Mouse (Mus musculus) c-Kit-positive CD71-positive TER-119-negative erythroid progenitor cells, embryonic 14.5 days (primary cell): ENCODE measurements around the gene Rps21.

Source experiments
- DNase-seq: peaks from one replicate; pipeline ENCODE4 v3.0.0-alpha.2; 2013; ENCODE audit warnings: low read depth

The Rps21 gene

DNA sequence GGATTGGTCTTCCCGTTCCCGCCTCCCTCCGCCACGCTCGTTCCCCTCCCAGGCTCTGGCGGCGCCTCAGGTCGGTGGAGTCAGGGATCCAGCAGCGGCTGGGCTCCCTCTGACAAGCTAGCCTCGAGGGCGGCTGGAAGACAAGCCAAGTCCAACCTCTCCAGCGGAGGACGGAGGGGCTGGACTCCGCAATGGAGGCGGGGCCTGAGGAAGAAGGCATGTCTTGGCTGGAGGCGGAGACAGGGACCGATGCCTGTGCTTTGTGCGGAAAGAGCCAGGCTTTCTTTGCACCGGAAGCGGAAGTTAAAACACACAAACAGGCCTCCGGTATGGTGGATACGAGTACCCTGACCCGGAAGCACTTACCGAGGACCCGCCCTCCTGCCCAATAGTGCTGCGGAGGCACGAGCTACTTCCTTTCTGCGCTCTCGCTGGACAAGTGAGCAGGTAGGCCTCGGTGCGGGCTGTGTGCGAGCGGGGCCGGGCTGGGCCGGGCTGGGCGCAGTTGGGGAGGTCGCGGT is at the start of gene Rps21:
TSS of gene Rps21 (plus strand) at position 377 of the 521 bp plus-strand sequence.
- peak; percentile 99 for DNase-seq

DNA sequence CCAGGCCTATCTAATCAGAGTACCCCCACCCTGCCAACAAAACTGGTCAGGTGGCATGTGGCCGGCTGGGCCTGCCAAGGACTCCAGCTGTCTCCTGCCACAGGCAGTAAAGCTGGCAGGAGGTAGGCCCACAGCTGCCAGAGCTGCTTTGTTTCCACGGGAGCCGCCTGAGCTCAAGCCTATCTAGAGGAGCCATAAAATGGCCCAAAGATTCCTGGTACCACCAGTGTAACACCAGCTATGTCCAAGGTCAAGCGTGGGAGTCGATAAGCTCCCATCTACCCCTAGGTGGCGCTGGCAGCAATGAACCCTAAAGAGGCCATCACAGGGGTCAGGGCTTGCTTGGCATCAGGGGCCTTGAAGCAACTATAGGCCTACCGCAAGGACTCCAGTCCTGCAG is 49.3 kb upstream of the Rps21 start:
- DNase-seq, result peak; percentile 22

DNA sequence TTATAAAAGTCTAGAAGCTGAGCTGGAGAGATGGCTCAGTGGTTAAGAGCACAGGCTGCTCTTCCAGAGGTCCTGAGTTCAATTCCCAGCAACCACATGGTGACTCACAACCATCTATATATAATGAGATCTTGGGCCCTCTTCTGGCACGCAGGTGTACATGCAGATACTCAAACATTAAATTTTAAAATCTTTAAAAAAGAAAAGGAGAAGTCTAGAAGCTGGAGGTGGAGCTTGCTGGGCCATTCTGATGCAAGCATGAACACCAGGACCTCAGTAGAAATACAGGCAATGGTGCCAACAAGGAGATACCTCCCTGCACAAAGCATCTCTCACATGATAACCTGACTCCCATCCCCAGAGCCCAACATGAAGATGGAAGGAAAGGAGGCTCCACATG is 48.2 kb upstream of the Rps21 start:
- no peak for DNase-seq

DNA sequence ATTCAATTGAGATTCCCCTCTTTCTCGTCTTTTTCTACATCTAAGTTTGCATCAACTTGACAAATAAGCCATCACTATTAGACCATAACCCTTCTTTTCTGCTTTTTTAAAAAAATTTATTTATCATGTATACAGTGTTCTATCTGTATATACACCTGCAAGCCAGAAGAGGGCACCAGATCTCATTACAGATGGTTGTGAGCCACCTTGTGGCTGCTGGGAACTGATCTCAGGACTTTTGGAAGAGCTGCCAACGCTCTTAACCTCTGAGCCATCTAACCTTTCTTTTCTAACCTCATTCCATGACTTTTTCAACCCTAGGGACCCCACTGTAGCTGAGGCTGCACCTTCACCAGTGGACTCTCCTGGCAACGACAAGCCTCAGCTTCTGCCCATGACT is 44.9 kb upstream of the Rps21 start:
- DNase-seq, result no peak

GRCm38 (mm10) chr2:180214352-180214978 is 42.7 kb upstream of the Rps21 start:
- no peak for DNase-seq

- DNase-seq, result no peak
Observed at GRCm38 (mm10) chr2:180215011-180215461, 42.1 kb upstream of the Rps21 start.

- DNase-seq, result no peak
Observed at GRCm38 (mm10) chr2:180215951-180216350, 41.2 kb upstream of the Rps21 start.

DNA sequence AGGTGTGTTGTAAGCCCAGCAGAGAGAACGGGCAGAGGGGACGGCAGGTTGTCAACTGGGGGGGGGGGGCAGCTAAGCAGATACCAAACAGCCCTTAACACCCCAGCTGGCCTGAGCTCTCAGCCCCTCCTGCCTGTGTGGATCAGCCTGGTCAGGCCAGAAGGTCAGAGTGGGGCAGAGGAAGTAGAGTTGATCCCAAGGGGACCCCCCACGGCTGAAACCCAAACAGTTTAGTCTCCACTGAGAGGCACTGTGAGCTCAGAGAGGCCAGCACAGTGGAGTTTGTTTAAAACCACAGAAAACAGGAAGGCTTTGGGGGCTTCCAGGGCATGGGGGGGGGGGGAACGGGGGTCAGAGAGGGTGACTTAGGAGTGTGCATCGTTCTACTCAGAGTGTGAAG is 40.3 kb upstream of the Rps21 start:
- no peak for DNase-seq

GRCm38 (mm10) chr2:180217587-180217986 is 39.6 kb upstream of the Rps21 start:
- DNase-seq, result no peak

- DNase-seq, result no peak
Observed at GRCm38 (mm10) chr2:180218241-180218640, 38.9 kb upstream of the Rps21 start.

- DNase-seq, result no peak
Observed at GRCm38 (mm10) chr2:180218677-180219076, 38.5 kb upstream of the Rps21 start.

DNA sequence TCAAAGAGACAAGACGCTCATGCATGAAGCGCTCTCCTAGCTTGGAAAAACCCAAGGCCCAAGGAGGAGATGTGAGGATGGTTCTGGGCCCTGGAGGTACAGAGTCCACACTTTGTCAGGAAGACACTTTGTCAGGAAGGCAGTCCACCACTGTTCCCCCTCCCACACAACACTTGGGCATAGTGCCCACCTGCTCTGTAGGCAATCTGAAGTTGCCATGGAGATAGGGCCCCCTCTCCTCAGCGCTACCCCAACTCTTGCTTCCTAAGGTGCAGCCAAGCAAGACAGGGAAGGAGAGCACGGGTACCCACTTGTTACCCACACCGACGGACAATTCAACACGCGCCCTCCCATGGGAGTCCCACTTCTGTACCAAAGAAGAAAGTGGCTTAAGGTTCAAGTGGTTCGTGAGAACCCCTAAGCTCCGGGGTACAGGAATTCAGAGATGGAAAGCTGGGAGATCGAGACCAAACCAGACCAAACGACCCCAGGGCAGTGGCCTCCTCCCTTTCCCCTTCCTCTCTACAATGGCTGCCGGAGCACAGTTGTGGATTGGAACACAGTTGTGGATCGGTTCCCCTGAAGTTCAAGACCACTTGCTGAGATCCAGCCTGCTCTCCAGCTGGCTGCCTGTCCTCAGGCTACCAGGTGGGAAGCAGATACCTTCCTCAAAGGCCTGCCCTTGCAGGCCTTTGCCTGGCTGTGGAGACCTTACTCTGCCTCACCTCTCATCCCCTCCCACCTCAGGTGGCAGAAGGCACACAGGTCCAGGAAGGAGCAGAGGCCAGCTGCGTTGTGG is 37.8 kb upstream of the Rps21 start:
- no peak for DNase-seq

GRCm38 (mm10) chr2:180220165-180220564 is 37.0 kb upstream of the Rps21 start:
- DNase-seq, result no peak

GRCm38 (mm10) chr2:180221051-180221450 is 36.1 kb upstream of the Rps21 start:
- no peak for DNase-seq

GRCm38 (mm10) chr2:180222250-180222649 is 34.9 kb upstream of the Rps21 start:
- no peak for DNase-seq

- DNase-seq, result no peak
Observed at GRCm38 (mm10) chr2:180224647-180225043, 32.5 kb upstream of the Rps21 start.

GRCm38 (mm10) chr2:180225044-180225761 is 32.0 kb upstream of the Rps21 start:
- DNase-seq, result no peak

DNA sequence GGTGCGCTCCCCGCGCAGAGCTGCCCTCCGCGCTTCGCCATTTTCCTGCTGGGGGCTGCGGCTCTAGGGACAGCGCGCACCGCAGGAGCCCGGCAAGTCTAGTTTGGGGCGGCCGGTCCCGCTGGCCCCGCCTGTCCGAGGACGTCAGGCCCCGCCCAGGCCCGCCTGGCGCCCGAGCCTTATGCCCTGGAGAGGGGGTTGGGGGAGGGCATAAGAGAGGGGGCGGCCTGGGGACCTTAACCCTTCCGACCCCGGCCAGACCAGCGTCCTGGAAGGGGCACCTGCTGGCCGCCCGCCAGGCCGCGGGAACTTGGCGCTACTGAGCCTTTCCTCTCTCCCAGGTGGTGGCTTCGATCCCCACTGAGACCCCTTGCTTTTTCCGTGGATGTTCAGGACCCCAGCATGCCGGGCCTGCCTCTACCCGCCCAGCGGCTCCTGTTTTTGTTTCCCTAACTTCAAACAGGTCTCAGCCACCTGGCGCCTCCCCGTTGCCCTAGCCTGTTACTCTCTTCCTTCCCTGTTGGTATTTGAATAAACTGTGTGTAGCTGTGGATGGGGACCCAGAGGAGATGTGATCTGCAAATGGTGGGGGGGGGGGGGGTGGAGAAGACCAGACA is 31.3 kb upstream of the Rps21 start, which contains the start of gene Lama5:
TSS of gene Lama5 (minus strand) at position 98 of the 617 bp plus-strand sequence.
- no peak for DNase-seq

GRCm38 (mm10) chr2:180227262-180228059 is 29.7 kb upstream of the Rps21 start:
- DNase-seq, result no peak

DNA sequence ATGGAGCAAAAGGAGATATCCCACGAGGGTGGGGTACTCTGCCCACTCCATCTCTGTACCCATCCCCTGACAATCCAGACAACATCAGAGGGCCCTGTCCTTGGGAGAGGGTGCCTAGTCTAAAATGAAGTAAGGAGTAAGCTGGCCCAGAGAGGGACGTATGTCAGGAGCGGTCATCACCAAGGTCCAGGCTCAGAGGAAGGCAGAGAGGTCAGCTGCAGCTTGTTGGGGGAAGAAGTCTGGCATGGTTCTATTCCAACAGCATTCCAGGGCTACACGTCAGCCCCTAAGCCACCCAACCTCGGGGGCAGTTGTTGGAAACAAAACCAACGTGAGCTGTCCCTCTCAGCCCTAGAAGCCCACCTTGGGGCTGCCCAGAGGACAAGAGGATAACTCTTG is 29.1 kb upstream of the Rps21 start:
- DNase-seq, result no peak

DNA sequence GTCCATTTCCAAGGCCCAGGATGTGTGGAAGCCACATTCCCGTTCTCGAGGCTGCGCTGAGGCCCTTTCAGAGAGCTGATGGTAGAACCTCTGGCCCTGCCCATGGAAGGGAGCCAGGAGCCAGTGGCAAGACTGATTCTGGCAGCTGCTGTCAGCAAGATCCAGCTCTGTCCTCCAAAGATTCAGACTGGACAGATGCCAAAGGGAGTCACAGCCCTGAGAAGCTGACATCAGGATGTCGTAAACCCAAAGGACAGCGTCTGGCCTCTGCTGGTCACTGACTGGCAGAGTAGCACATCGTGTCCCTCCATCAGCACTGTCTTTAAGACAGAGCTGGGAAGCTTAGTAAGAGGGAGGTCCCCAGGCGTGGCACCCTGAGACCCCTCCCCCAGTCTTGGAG is 28.6 kb upstream of the Rps21 start:
- DNase-seq, result no peak
